Mouse (Mus musculus) intestine, postnatal 0 days (tissue): ENCODE measurements at regions not wholly inside any gene's neighbourhood (a gene's known extent, or its start where the extent isn't known, plus 50 kb on each side); places are given as distances from the start of the nearest gene placed in this dataset.
A peak's percentile ranks its signal among the peaks of the same experiment; 100 is the strongest.

Experiments
- ATAC-seq: fragments of 200-750 bp; cut with Nextera tagmentation; 2 replicates; pipeline ENCODE4 v1.8.0; 2017; ENCODE audit warnings: mild to moderate bottlenecking, moderate TSS enrichment, moderate library complexity
- H3K27ac ChIP-seq: fragments of 300-500 bp; sonication (generic); 2 replicates; pipeline ENCODE4 v1.5.1; 2014; ENCODE audit warnings: mild to moderate bottlenecking, low read depth, low read length, moderate library complexity
- H3K27me3 ChIP-seq: fragments of 300-500 bp; sonication (generic); replicated peaks from 2 replicates; pipeline ENCODE4 v1.6.1; 2014; ENCODE audit warnings: low read length, mixed read lengths; ENCODE audit not compliant: control insufficient read depth, insufficient read depth
- H3K36me3 ChIP-seq: fragments of 300-500 bp; sonication (generic); 2 replicates; pipeline ENCODE4 v1.6.1; 2014; ENCODE audit warnings: mild to moderate bottlenecking, moderate library complexity; ENCODE audit not compliant: control insufficient read depth, insufficient read depth
- H3K4me1 ChIP-seq: fragments of 300-500 bp; sonication (generic); replicated peaks from 2 replicates; pipeline ENCODE4 v1.6.1; 2014; ENCODE audit warnings: antibody characterized with exemption, low read length, mixed read lengths; ENCODE audit not compliant: control insufficient read depth, insufficient read depth
- H3K4me2 ChIP-seq: fragments of 300-500 bp; sonication (generic); replicated peaks from 2 replicates; pipeline ENCODE4 v1.6.1; 2014; ENCODE audit warnings: low read depth, mild to moderate bottlenecking, moderate library complexity
- H3K4me3 ChIP-seq: fragments of 300-500 bp; sonication (generic); 2 replicates; pipeline ENCODE4 v1.5.1; 2014; ENCODE audit warnings: low read depth, low read length
- H3K9ac ChIP-seq: fragments of 300-500 bp; sonication (generic); 2 replicates; pipeline ENCODE4 v1.6.1; 2014; ENCODE audit warnings: mild to moderate bottlenecking, low read depth, low read length
- H3K9me3 ChIP-seq: fragments of 300-500 bp; sonication (generic); 2 replicates; pipeline ENCODE4 v1.6.1; 2016; ENCODE audit warnings: mixed run types; ENCODE audit not compliant: control insufficient read depth
- CTCF ChIP-seq: sonication (generic); IDR thresholded peaks from 2 replicates; pipeline ENCODE4 v1.5.1; 2016; ENCODE audit warnings: low read depth, mild to moderate bottlenecking, control low read depth, antibody characterized with exemption, moderate library complexity
- WGBS: fragments of 180-500 bp; shearing (Covaris S2); extraction: QIAGEN DNeasy Blood & Tissue Kit; methylation state at CpG from one replicate; pipeline ENCODE4 v1.1.7; 2014; 5-methylcytosine and 5-hydroxymethylcytosine counted together

- 62% methylated on average over 2 of the region's 2 CpGs for WGBS
- H3K27ac ChIP-seq = no peak overlapping the region
- H3K36me3 ChIP-seq = no peaks in the 10 kb centered on the region
- no peak overlapping the region for H3K4me3 ChIP-seq
- no peaks in the 10 kb centered on the region for H3K9me3 ChIP-seq
- no peak overlapping the region for H3K4me2 ChIP-seq
- no peaks in the 10 kb centered on the region for H3K4me1 ChIP-seq
- peak; percentile 56 for TF ChIP-seq CTCF
- ATAC-seq = no peak
- H3K27me3 ChIP-seq = no peaks in the 10 kb centered on the region
- no peak overlapping the region for H3K9ac ChIP-seq
These were observed 118.8 kb downstream of the Cldn1 start for GRCm38 (mm10) chr16:26252824-26253223.

- no peaks in the 10 kb centered on the region for H3K4me1 ChIP-seq
- no peaks in the 10 kb centered on the region for H3K27me3 ChIP-seq
- H3K27ac ChIP-seq = no peak overlapping the region
- no peak for TF ChIP-seq CTCF
- H3K4me2 ChIP-seq = no peak overlapping the region
- 50% methylated on average over 5 of the region's 5 CpGs for WGBS
- no peak for ATAC-seq
- no peak overlapping the region for H3K4me3 ChIP-seq
- H3K9me3 ChIP-seq = no peaks in the 10 kb centered on the region
- H3K36me3 ChIP-seq = no peaks in the 10 kb centered on the region
- no peak overlapping the region for H3K9ac ChIP-seq
These were observed 119.9 kb downstream of the Cldn1 start for GRCm38 (mm10) chr16:26251698-26252097.

- Histone ChIP-seq H3K9me3 (no peaks in the 10 kb centered on the region), H3K27ac (no peak overlapping the region), H3K27me3 (no peaks in the 10 kb centered on the region), H3K4me1 (no peaks in the 10 kb centered on the region), H3K4me3 (no peak overlapping the region), H3K9ac (no peak overlapping the region), H3K36me3 (no peaks in the 10 kb centered on the region), H3K4me2 (no peak overlapping the region)
- ATAC-seq = no peak
- no peak for TF ChIP-seq CTCF
- 78% methylated on average over 2 of the region's 2 CpGs for WGBS
These were observed 120.6 kb downstream of the Cldn1 start for GRCm38 (mm10) chr16:26251027-26251426.

GRCm38 (mm10) chr16:26248939-26249338 lies 122.7 kb downstream of the Cldn1 start:
- H3K4me1 ChIP-seq = no peaks in the 10 kb centered on the region
- ATAC-seq = no peak

GRCm38 (mm10) chr16:26247926-26248325 lies 123.7 kb downstream of the Cldn1 start:
- TF ChIP-seq CTCF = no peak
- Histone ChIP-seq H3K27ac (no peak overlapping the region), H3K27me3 (no peaks in the 10 kb centered on the region), H3K9ac (no peak overlapping the region), H3K4me2 (no peak overlapping the region), H3K9me3 (no peaks in the 10 kb centered on the region), H3K4me3 (no peak overlapping the region), H3K36me3 (no peaks in the 10 kb centered on the region), H3K4me1 (no peaks in the 10 kb centered on the region)
- WGBS = 65% methylated on average over 1 of the region's 1 CpGs
- ATAC-seq = no peak

More at GRCm38 (mm10) chr16:26248939-26249338, 122.7 kb downstream of the Cldn1 start:
- Histone ChIP-seq H3K9ac (no peak overlapping the region), H3K4me3 (no peak overlapping the region), H3K27me3 (no peaks in the 10 kb centered on the region), H3K9me3 (no peaks in the 10 kb centered on the region), H3K36me3 (no peaks in the 10 kb centered on the region), H3K4me2 (no peak overlapping the region), H3K27ac (no peak overlapping the region)
- no peak for TF ChIP-seq CTCF

GRCm38 (mm10) chr16:26235239-26235638 lies 129.7 kb upstream of the P3h2 start:
- no peaks in the 10 kb centered on the region for H3K36me3 ChIP-seq
- no peaks in the 10 kb centered on the region for H3K27me3 ChIP-seq
- H3K9ac ChIP-seq = no peak overlapping the region
- no peak for TF ChIP-seq CTCF
- H3K4me3 ChIP-seq = no peak overlapping the region
- no peak overlapping the region for H3K27ac ChIP-seq
- no peaks in the 10 kb centered on the region for H3K9me3 ChIP-seq
- H3K4me2 ChIP-seq = no peak overlapping the region
- ATAC-seq = no peak
- no peaks in the 10 kb centered on the region for H3K4me1 ChIP-seq

- H3K27ac ChIP-seq = no peak overlapping the region
- no peaks in the 10 kb centered on the region for H3K36me3 ChIP-seq
- ATAC-seq = no peak
- peak; percentile 88 for TF ChIP-seq CTCF
- no peaks in the 10 kb centered on the region for H3K9me3 ChIP-seq
- no peak overlapping the region for H3K4me3 ChIP-seq
- no peaks in the 10 kb centered on the region for H3K4me1 ChIP-seq
- no peaks in the 10 kb centered on the region for H3K27me3 ChIP-seq
- 2% methylated on average over 3 of the region's 3 CpGs for WGBS
- no peak overlapping the region for H3K4me2 ChIP-seq
- no peak overlapping the region for H3K9ac ChIP-seq
These were observed 128.5 kb upstream of the P3h2 start for GRCm38 (mm10) chr16:26234113-26234512.
